Mouse (Mus musculus): ENCODE measurements around the gene Gpr83. TPM values are rescaled to one million over a fixed set of nuclear protein-coding genes. Genes with fewer than 3 reads are reported as not detected.

Gene Gpr83
- polyA plus RNA-seq, 1 experiment = 10.0 TPM

GRCm38 (mm10) chr9:14918825-14919668 is 59.0 kb downstream of the Gpr83 start:
- no peak for DNase-seq
- no peak overlapping the region for H3K4me3 ChIP-seq (ENCODE audit: control insufficient read depth, insufficient read depth, low read length)
- TF ChIP-seq POLR2A (IDR thresholded peaks at IDR 0.05; ENCODE audit: control insufficient read depth, extremely low read depth, insufficient read depth, low read length, poor library complexity) = no peak
- no peak for TF ChIP-seq CTCF (IDR thresholded peaks at IDR 0.05; ENCODE audit: borderline replicate concordance, control insufficient read depth, extremely low read depth, insufficient read depth, low read length, poor library complexity)
- peaks cover 6% of the 10 kb centered on the region for H3K4me1 ChIP-seq (replicated peaks; ENCODE audit: control insufficient read depth, insufficient read depth, low read length)
- WGBS = 88% methylated on average over 5 of the region's 5 CpGs
- no peaks in the 10 kb centered on the region for H3K36me3 ChIP-seq (ENCODE audit: control insufficient read depth, insufficient read depth, low read length)
- no peaks in the 10 kb centered on the region for H3K27me3 ChIP-seq (ENCODE audit: control insufficient read depth, insufficient read depth, low read length)
- no peak overlapping the region for H3K27ac ChIP-seq (ENCODE audit: control insufficient read depth, insufficient read depth, low read length)

Other genes starting within 250 kb of the Gpr83 start
- 11.1 and 14.5 TPM in 2 replicates for gene Amotl1, start 215.2 kb upstream of the Gpr83 start, polyA plus RNA-seq (2012; rRNA removed)
- 1.0 and 1.1 TPM in 2 replicates for gene Piwil4, start 119.5 kb upstream of the Gpr83 start, polyA plus RNA-seq (2012; rRNA removed)
- 2.3 and 2.7 TPM in 2 replicates for gene Fut4, start 107.8 kb upstream of the Gpr83 start, polyA plus RNA-seq (2012; rRNA removed)
- gene 1700012B09Rik, start 89.2 kb upstream of the Gpr83 start, polyA plus RNA-seq (2012; rRNA removed) = 0.19 TPM in 1 of 2 replicates, not detected in the other
- 8.9 and 9.6 TPM in 2 replicates for gene Mre11a, start 75.6 kb upstream of the Gpr83 start, polyA plus RNA-seq (2012; rRNA removed)
- gene Ankrd49, start 75.4 kb upstream of the Gpr83 start, polyA plus RNA-seq (2012; rRNA removed) = 10.2 and 10.9 TPM in 2 replicates
- 66.3 and 70.8 TPM in 2 replicates for gene Izumo1r, start 43.7 kb downstream of the Gpr83 start, polyA plus RNA-seq (2012; rRNA removed)
- gene Panx1, start 185.3 kb downstream of the Gpr83 start, polyA plus RNA-seq (2012; rRNA removed) = 145 and 155 TPM in 2 replicates